Mouse (Mus musculus) heart, adult 2 months (tissue): ENCODE measurements around the gene Kcnmb2.

Source experiments
- CTCF ChIP-seq: fragments of 200-600 bp; IDR thresholded peaks from 2 replicates; pipeline ENCODE4 v1.8.1; 2022; ENCODE audit warnings: antibody characterized with exemption, mild to moderate bottlenecking, moderate library complexity
- EP300 ChIP-seq: fragments of 200-500 bp; IDR thresholded peaks from 2 replicates; pipeline ENCODE4 v1.6.1; 2011; ENCODE audit warnings: low read depth, low read length, control low read depth; ENCODE audit not compliant: insufficient read depth

- TF ChIP-seq CTCF (no peak), EP300 (no peak)
Observed at GRCm38 (mm10) chr3:32121731-32122130, 219.4 kb downstream of the Kcnmb2 start.
